In genomic region chr11:110252256-110252655, GRCm38 (mm10) we compare ENCODE assay signal across 25 mouse cellular contexts. TPM values are rescaled to one million over a fixed set of nuclear protein-coding genes. Genes with fewer than 3 reads are reported as not detected.
A peak's percentile ranks its signal among the peaks of the same experiment; 100 is the strongest.
DNase-seq lines count a peak whose midpoint lies in the region; ATAC-seq and TF ChIP-seq lines count a peak whose summit lies in the region.
"Had no signal": no experiment of that assay in that cellular context is flagged by ENCODE, and none has a peak within 500 bp of the region (broad histone marks: within the 10 kb centered on the region; RNA-seq: fewer than 3 reads in every experiment).

No protein-coding gene starts in this region.

- ATAC-seq in heart, embryonic 15.5 days (replicated peaks; ENCODE audit: insufficient number of reproducible peaks, insufficient read depth, low FRiP score, low read depth) = no peak
- ATAC-seq in liver, embryonic 15.5 days (ENCODE audit: insufficient read depth) = peak; percentile 60
- ATAC-seq in liver, embryonic 11.5 days (replicated peaks; ENCODE audit: low FRiP score) = no peak
- ATAC-seq in liver, postnatal 0 days = peak; percentile 87
- ATAC-seq: CD4-positive, CD25-positive, alpha-beta regulatory T cell, adult 4 months; forebrain, embryonic 15.5 days; hindbrain, embryonic 16.5 days had no signal

- intact Hi-C loops in heart, postnatal 14 days (cut with DNase I) = no loop called here

- WGBS in heart, embryonic 15.5 days = 43% methylated on average over 3 of the region's 3 CpGs
- 53% methylated on average over 3 of the region's 3 CpGs for WGBS in liver, embryonic 15.5 days (ENCODE audit: insufficient replicate concordance)
- WGBS in liver, embryonic 11.5 days = 63% methylated on average over 3 of the region's 3 CpGs
- 45% methylated on average over 3 of the region's 3 CpGs for WGBS in liver, postnatal 0 days (ENCODE audit: insufficient replicate concordance)

- no peak overlapping the region for H3K4me3 ChIP-seq in heart, embryonic 15.5 days
- H3K4me3 ChIP-seq in liver, embryonic 15.5 days (replicated peaks) = no peak overlapping the region
- no peak overlapping the region for H3K4me3 ChIP-seq in liver, embryonic 11.5 days (ENCODE audit: low read depth, low read length)
- no peak overlapping the region for H3K4me3 ChIP-seq in liver, postnatal 0 days (ENCODE audit: low read depth, low read length)
- H3K4me3 ChIP-seq: erythroblast, embryonic 14.5 days; forebrain, embryonic 12.5 days had no signal

- no peak for TF ChIP-seq CTCF in liver, postnatal 0 days (IDR thresholded peaks at IDR 0.05; ENCODE audit: low read depth)

- no peaks in the 10 kb centered on the region for H3K9me3 ChIP-seq in heart, embryonic 15.5 days (replicated peaks)
- H3K9me3 ChIP-seq in liver, embryonic 15.5 days (replicated peaks) = no peaks in the 10 kb centered on the region
- no peaks in the 10 kb centered on the region for H3K9me3 ChIP-seq in liver, embryonic 11.5 days (ENCODE audit: control insufficient read depth, low read length)
- H3K9me3 ChIP-seq in liver, postnatal 0 days (ENCODE audit: low read length) = no peaks in the 10 kb centered on the region
- H3K9me3 ChIP-seq: embryonic facial prominence, embryonic 10.5 days; embryonic facial prominence, embryonic 13.5 days; forebrain, embryonic 12.5 days; forebrain, embryonic 15.5 days; heart, embryonic 12.5 days; hindbrain, embryonic 10.5 days; hindbrain, embryonic 13.5 days had no signal

- peak; percentile 43; the same call in 1 of the 2 replicates for TF ChIP-seq EP300 in liver, postnatal 0 days (IDR thresholded peaks at IDR 0.05; ENCODE audit: low read depth)

- no peaks in the 10 kb centered on the region for H3K36me3 ChIP-seq in heart, embryonic 15.5 days
- H3K36me3 ChIP-seq in liver, embryonic 15.5 days (replicated peaks) = no peaks in the 10 kb centered on the region
- no peaks in the 10 kb centered on the region for H3K36me3 ChIP-seq in liver, embryonic 11.5 days (ENCODE audit: control insufficient read depth, insufficient read depth, low read length)
- H3K36me3 ChIP-seq in liver, postnatal 0 days (replicated peaks; ENCODE audit: insufficient read depth, low read length) = no peaks in the 10 kb centered on the region
- H3K36me3 ChIP-seq: embryonic facial prominence, embryonic 10.5 days; embryonic facial prominence, embryonic 13.5 days; forebrain, embryonic 12.5 days; forebrain, embryonic 15.5 days; heart, embryonic 12.5 days; hindbrain, embryonic 10.5 days; hindbrain, embryonic 13.5 days had no signal

- H3K27ac ChIP-seq in heart, embryonic 15.5 days = peak overlapping the region; percentile 24; the same call in 1 of the 2 replicates
- no peak overlapping the region for H3K27ac ChIP-seq in liver, embryonic 15.5 days (replicated peaks)
- H3K27ac ChIP-seq in liver, embryonic 11.5 days (ENCODE audit: low read depth, low read length) = no peak overlapping the region
- peak overlapping the region; percentile 74 for H3K27ac ChIP-seq in liver, postnatal 0 days (ENCODE audit: low read depth)
- H3K27ac ChIP-seq: embryonic facial prominence, embryonic 10.5 days; embryonic facial prominence, embryonic 13.5 days; forebrain, embryonic 12.5 days; forebrain, embryonic 15.5 days; hindbrain, embryonic 10.5 days; hindbrain, embryonic 13.5 days had no signal

- DNase-seq in heart, postnatal 14 days = no peak
- no peak for DNase-seq in liver, embryonic 11.5 days (ENCODE audit: low spot score)
- no peak for DNase-seq in liver, postnatal 0 days
- DNase-seq in adrenal gland, postnatal 4 days (ENCODE audit: low spot score in 2 of 2) = no peak
- DNase-seq: adrenal gland, adult 2 months; cerebellum, adult 11-12 months; cerebellum, adult 8-10 months; cerebellum, postnatal 10 days; cerebellum, postnatal 36 days; gastrocnemius, postnatal 10 days; gastrocnemius, postnatal 36 days had no signal

- H3K27me3 ChIP-seq in heart, embryonic 15.5 days = no peaks in the 10 kb centered on the region
- H3K27me3 ChIP-seq in liver, embryonic 15.5 days = no peaks in the 10 kb centered on the region
- H3K27me3 ChIP-seq in liver, embryonic 11.5 days (replicated peaks; ENCODE audit: control insufficient read depth, insufficient read depth, low read length) = no peaks in the 10 kb centered on the region
- H3K27me3 ChIP-seq in liver, postnatal 0 days (ENCODE audit: insufficient read depth, low read length) = no peaks in the 10 kb centered on the region
- H3K27me3 ChIP-seq: embryonic facial prominence, embryonic 13.5 days; forebrain, embryonic 12.5 days; forebrain, embryonic 15.5 days; heart, embryonic 12.5 days; hindbrain, embryonic 13.5 days had no signal

- no peak overlapping the region for H3K4me2 ChIP-seq in heart, embryonic 15.5 days
- H3K4me2 ChIP-seq in liver, embryonic 15.5 days = no peak overlapping the region
- H3K4me2 ChIP-seq in liver, embryonic 11.5 days = no peak overlapping the region
- H3K4me2 ChIP-seq in liver, postnatal 0 days (ENCODE audit: low read depth, low read length) = no peak overlapping the region

- no peak overlapping the region for H3K9ac ChIP-seq in heart, embryonic 15.5 days
- H3K9ac ChIP-seq in liver, embryonic 15.5 days = no peak overlapping the region
- H3K9ac ChIP-seq in liver, embryonic 11.5 days (ENCODE audit: low read depth, low read length) = no peak overlapping the region
- no peak overlapping the region for H3K9ac ChIP-seq in liver, postnatal 0 days (replicated peaks)
- H3K9ac ChIP-seq: forebrain, embryonic 12.5 days; forebrain, embryonic 15.5 days; heart, embryonic 12.5 days had no signal

- H3K4me1 ChIP-seq in heart, embryonic 15.5 days (replicated peaks) = no peaks in the 10 kb centered on the region
- H3K4me1 ChIP-seq in liver, embryonic 15.5 days (replicated peaks) = no peaks in the 10 kb centered on the region
- no peaks in the 10 kb centered on the region for H3K4me1 ChIP-seq in liver, embryonic 11.5 days (replicated peaks; ENCODE audit: control insufficient read depth, insufficient read depth, low read length)
- no peaks in the 10 kb centered on the region for H3K4me1 ChIP-seq in liver, postnatal 0 days (ENCODE audit: insufficient read depth)
- H3K4me1 ChIP-seq: embryonic facial prominence, embryonic 13.5 days; forebrain, embryonic 12.5 days; forebrain, embryonic 15.5 days; heart, embryonic 12.5 days had no signal

RNA-seq across cellular contexts. Expression of gene Abca6, which starts 0.7 kb away (rescaled TPM):
- 1.3 and 1.4 TPM in 2 replicates for polyA plus RNA-seq in heart, embryonic 15.5 days (2015; fragmentation: Nextera tagmentation; extraction: Ambion mirVana)
- total RNA-seq in heart, postnatal 14 days (2021) = 10 to 100 TPM in 1 of 2 experiments, 1 to 10 TPM in 1; 8.6 to 10.9 TPM
- 6.3 and 6.9 TPM in 2 replicates for polyA plus RNA-seq in liver, embryonic 15.5 days (2015; fragmentation: Nextera tagmentation; extraction: Ambion mirVana)
- 3.5 and 4.5 TPM in 2 replicates for polyA plus RNA-seq in liver, embryonic 11.5 days (2014; fragmentation: Nextera tagmentation; extraction: Ambion mirVana)
- 38.6 and 42.1 TPM in 2 replicates for polyA plus RNA-seq in liver, postnatal 0 days (2015; fragmentation: Nextera tagmentation; extraction: Ambion mirVana)
- total RNA-seq in adrenal gland, postnatal 4 days (2021) = 1 to 10 TPM; 3.2 to 9.8 TPM
- total RNA-seq: MEL had no signal
- polyA plus RNA-seq: C2C12; CD4-positive, CD25-positive, alpha-beta regulatory T cell, adult 4 months; erythroblast, embryonic 14.5 days had no signal

Comparison
In these comparisons a context has a peak if more than half of its experiments do, and no peak if none do; other contexts are left out.
1. ATAC-seq: peak in liver, embryonic 15.5 days (single experiment) and liver, postnatal 0 days (single experiment); none in heart, embryonic 15.5 days (single experiment) and liver, embryonic 11.5 days (single experiment).
2. H3K27ac ChIP-seq: peak in heart, embryonic 15.5 days (single experiment) and liver, postnatal 0 days (single experiment); none in liver, embryonic 15.5 days (single experiment) and liver, embryonic 11.5 days (single experiment).